Mouse (Mus musculus): Measurements from ENCODE around the gene Plekhb1. TPM values are rescaled to one million over a fixed set of nuclear protein-coding genes. Genes with fewer than 3 reads are reported as not detected.

Plekhb1 gene
- total RNA-seq (2017), result 0.35 TPM in 1 of 2 replicates, not detected in the other

- ATAC-seq (ENCODE audit: extremely low read depth, insufficient number of reproducible peaks, low FRiP score, poor library complexity, severe bottlenecking), result no peak
These were observed at the start of gene Plekhb1 for GRCm38 (mm10) chr7:100662231-100662630. Plekhb1 (minus strand) TSS chr7:100662414.

- no peak for ATAC-seq (ENCODE audit: extremely low read depth, insufficient number of reproducible peaks, low FRiP score, poor library complexity, severe bottlenecking)
These were observed 44.8 kb upstream of the Plekhb1 start for GRCm38 (mm10) chr7:100706883-100707480.

GRCm38 (mm10) chr7:100706143-100706841 is 44.1 kb upstream of the Plekhb1 start, which contains the start of gene Fam168a:
Fam168a (plus strand) TSS chr7:100706635.
- peak; percentile 92 for ATAC-seq (ENCODE audit: extremely low read depth, insufficient number of reproducible peaks, low FRiP score, poor library complexity, severe bottlenecking)

GRCm38 (mm10) chr7:100699771-100700770 is 37.9 kb upstream of the Plekhb1 start:
- no peak for ATAC-seq (ENCODE audit: extremely low read depth, insufficient number of reproducible peaks, low FRiP score, poor library complexity, severe bottlenecking)

GRCm38 (mm10) chr7:100693199-100693598 is 31.0 kb upstream of the Plekhb1 start:
- no peak for ATAC-seq (ENCODE audit: extremely low read depth, insufficient number of reproducible peaks, low FRiP score, poor library complexity, severe bottlenecking)

- no peak for ATAC-seq (ENCODE audit: extremely low read depth, insufficient number of reproducible peaks, low FRiP score, poor library complexity, severe bottlenecking)
These were observed 26.3 kb upstream of the Plekhb1 start for GRCm38 (mm10) chr7:100688471-100688870.

GRCm38 (mm10) chr7:100685061-100686030 is 23.1 kb upstream of the Plekhb1 start:
- peak; percentile 80 for ATAC-seq (ENCODE audit: extremely low read depth, insufficient number of reproducible peaks, low FRiP score, poor library complexity, severe bottlenecking)

- no peak for ATAC-seq (ENCODE audit: extremely low read depth, insufficient number of reproducible peaks, low FRiP score, poor library complexity, severe bottlenecking)
These were observed 22.3 kb upstream of the Plekhb1 start for GRCm38 (mm10) chr7:100684538-100684937.

- no peak for ATAC-seq (ENCODE audit: extremely low read depth, insufficient number of reproducible peaks, low FRiP score, poor library complexity, severe bottlenecking)
These were observed 21.9 kb upstream of the Plekhb1 start for GRCm38 (mm10) chr7:100684081-100684480.

GRCm38 (mm10) chr7:100683241-100683640 is 21.0 kb upstream of the Plekhb1 start:
- no peak for ATAC-seq (ENCODE audit: extremely low read depth, insufficient number of reproducible peaks, low FRiP score, poor library complexity, severe bottlenecking)

- no peak for ATAC-seq (ENCODE audit: extremely low read depth, insufficient number of reproducible peaks, low FRiP score, poor library complexity, severe bottlenecking)
These were observed 18.9 kb upstream of the Plekhb1 start for GRCm38 (mm10) chr7:100681132-100681531.

GRCm38 (mm10) chr7:100678948-100679880 is 17.0 kb upstream of the Plekhb1 start:
- ATAC-seq (ENCODE audit: extremely low read depth, insufficient number of reproducible peaks, low FRiP score, poor library complexity, severe bottlenecking), result no peak

GRCm38 (mm10) chr7:100678052-100678451 is 15.8 kb upstream of the Plekhb1 start:
- ATAC-seq (ENCODE audit: extremely low read depth, insufficient number of reproducible peaks, low FRiP score, poor library complexity, severe bottlenecking), result no peak

- no peak for ATAC-seq (ENCODE audit: extremely low read depth, insufficient number of reproducible peaks, low FRiP score, poor library complexity, severe bottlenecking)
These were observed 12.7 kb upstream of the Plekhb1 start for GRCm38 (mm10) chr7:100674941-100675340.

GRCm38 (mm10) chr7:100673452-100673851 is 11.2 kb upstream of the Plekhb1 start:
- no peak for ATAC-seq (ENCODE audit: extremely low read depth, insufficient number of reproducible peaks, low FRiP score, poor library complexity, severe bottlenecking)

- no peak for ATAC-seq (ENCODE audit: extremely low read depth, insufficient number of reproducible peaks, low FRiP score, poor library complexity, severe bottlenecking)
These were observed 8.4 kb upstream of the Plekhb1 start for GRCm38 (mm10) chr7:100670646-100671045.

GRCm38 (mm10) chr7:100663729-100664304 is 1.6 kb upstream of the Plekhb1 start:
- no peak for ATAC-seq (ENCODE audit: extremely low read depth, insufficient number of reproducible peaks, low FRiP score, poor library complexity, severe bottlenecking)

All from neutrophil, adult 5-6 weeks (primary cell).